Mouse (Mus musculus) kidney, embryonic 15.5 days (tissue): ENCODE measurements at regions not wholly inside any gene's neighbourhood (a gene's known extent, or its start where the extent isn't known, plus 50 kb on each side); places are given as distances from the start of the nearest gene placed in this dataset.

ENCODE experiments used
- ATAC-seq: fragments of 200-750 bp; cut with Nextera tagmentation; replicated peaks from 2 replicates; pipeline ENCODE4 v1.8.0; 2017; ENCODE audit warnings: moderate TSS enrichment; ENCODE audit not compliant: low FRiP score
- H3K27ac ChIP-seq: fragments of 300-500 bp; sonication (generic); 2 replicates; pipeline ENCODE4 v1.5.1; 2015; ENCODE audit warnings: mild to moderate bottlenecking, inconsistent platforms
- H3K27me3 ChIP-seq: fragments of 300-500 bp; sonication (generic); 2 replicates; pipeline ENCODE4 v1.6.1; 2015; ENCODE audit warnings: inconsistent platforms
- H3K36me3 ChIP-seq: fragments of 300-500 bp; sonication (generic); 2 replicates; pipeline ENCODE4 v1.6.1; 2015; ENCODE audit warnings: inconsistent platforms
- H3K4me1 ChIP-seq: fragments of 300-500 bp; sonication (generic); 2 replicates; pipeline ENCODE4 v1.6.1; 2015; ENCODE audit warnings: inconsistent platforms
- H3K4me2 ChIP-seq: fragments of 300-500 bp; sonication (generic); 2 replicates; pipeline ENCODE4 v1.6.1; 2015; ENCODE audit warnings: moderate library complexity, mild to moderate bottlenecking, inconsistent platforms
- H3K4me3 ChIP-seq: fragments of 300-500 bp; sonication (generic); replicated peaks from 2 replicates; pipeline ENCODE4 v1.5.1; 2015; ENCODE audit warnings: mild to moderate bottlenecking, inconsistent platforms
- H3K9ac ChIP-seq: fragments of 300-500 bp; sonication (generic); 2 replicates; pipeline ENCODE4 v1.6.1; 2015; ENCODE audit warnings: mild to moderate bottlenecking, inconsistent platforms
- H3K9me3 ChIP-seq: fragments of 300-500 bp; sonication (generic); replicated peaks from 2 replicates; pipeline ENCODE4 v1.6.1; 2016; ENCODE audit warnings: inconsistent platforms
- WGBS: fragments of 180-500 bp; shearing (Covaris S2); methylation state at CpG from one replicate; pipeline ENCODE4 v1.1.7; 2015; ENCODE audit warnings: mixed read lengths; 5-methylcytosine and 5-hydroxymethylcytosine counted together

DNA sequence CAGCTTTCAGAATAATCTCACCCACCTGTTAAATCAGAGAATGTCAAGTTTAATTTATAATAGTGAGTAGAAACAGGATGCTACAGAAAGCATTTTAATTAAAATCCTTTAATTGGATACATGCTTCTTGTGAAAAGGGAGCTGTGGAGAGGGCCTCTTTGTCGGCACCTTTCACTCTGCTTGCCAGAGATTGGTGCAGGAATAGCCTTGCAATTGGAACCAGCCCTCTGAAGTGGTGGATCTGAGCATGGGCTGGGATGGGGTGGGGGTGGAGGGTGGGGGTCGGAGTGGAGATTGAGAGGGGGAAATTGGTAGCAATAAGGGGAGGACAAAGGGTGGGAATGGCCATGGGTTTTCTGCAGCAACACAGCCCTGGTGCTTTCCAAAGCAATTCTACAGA lies 207.2 kb downstream of the Tbx15 start:
- Histone ChIP-seq H3K4me2 (no peak overlapping the region), H3K9ac (no peak overlapping the region), H3K4me1 (no peaks in the 10 kb centered on the region), H3K27ac (no peak overlapping the region), H3K9me3 (no peaks in the 10 kb centered on the region), H3K36me3 (no peaks in the 10 kb centered on the region), H3K4me3 (no peak overlapping the region), H3K27me3 (no peaks in the 10 kb centered on the region)
- ATAC-seq: no peak
- WGBS: 14% methylated on average over 2 of the region's 2 CpGs

DNA sequence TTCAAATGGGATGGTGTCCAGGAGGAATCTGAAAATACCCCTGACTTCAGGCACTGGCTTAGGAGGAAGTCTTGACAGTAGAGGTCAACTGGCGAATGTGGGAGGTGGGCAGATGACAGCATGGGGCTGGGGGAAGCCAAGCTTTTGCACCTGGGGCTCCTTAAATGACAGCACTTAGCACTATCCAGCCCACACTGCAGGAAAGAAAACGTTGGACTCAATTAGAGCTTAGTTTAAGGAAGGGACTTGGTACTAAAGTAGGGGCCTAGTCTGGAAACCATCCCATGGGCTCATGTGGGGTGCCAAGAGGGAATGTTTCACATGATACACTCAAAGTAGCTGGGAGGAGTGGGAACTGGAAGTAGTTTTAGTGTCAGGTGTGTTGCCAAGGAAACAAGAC lies 207.6 kb downstream of the Tbx15 start:
- Histone ChIP-seq H3K9me3 (no peaks in the 10 kb centered on the region), H3K4me2 (no peak overlapping the region), H3K4me3 (no peak overlapping the region), H3K27me3 (no peaks in the 10 kb centered on the region), H3K36me3 (no peaks in the 10 kb centered on the region), H3K9ac (no peak overlapping the region), H3K4me1 (no peaks in the 10 kb centered on the region), H3K27ac (no peak overlapping the region)
- ATAC-seq: no peak
- 26% methylated on average over 2 of the region's 2 CpGs for WGBS

GRCm38 (mm10) chr3:99459036-99459863 lies 219.1 kb downstream of the Tbx15 start:
- no peaks in the 10 kb centered on the region for H3K36me3 ChIP-seq
- no peak for ATAC-seq
- H3K9ac ChIP-seq: no peak overlapping the region
- H3K27me3 ChIP-seq: no peaks in the 10 kb centered on the region
- H3K4me3 ChIP-seq: no peak overlapping the region
- no peaks in the 10 kb centered on the region for H3K4me1 ChIP-seq
- H3K9me3 ChIP-seq: no peaks in the 10 kb centered on the region
- no peak overlapping the region for H3K4me2 ChIP-seq
- 67% methylated on average over 12 of the region's 12 CpGs for WGBS
- no peak overlapping the region for H3K27ac ChIP-seq

DNA sequence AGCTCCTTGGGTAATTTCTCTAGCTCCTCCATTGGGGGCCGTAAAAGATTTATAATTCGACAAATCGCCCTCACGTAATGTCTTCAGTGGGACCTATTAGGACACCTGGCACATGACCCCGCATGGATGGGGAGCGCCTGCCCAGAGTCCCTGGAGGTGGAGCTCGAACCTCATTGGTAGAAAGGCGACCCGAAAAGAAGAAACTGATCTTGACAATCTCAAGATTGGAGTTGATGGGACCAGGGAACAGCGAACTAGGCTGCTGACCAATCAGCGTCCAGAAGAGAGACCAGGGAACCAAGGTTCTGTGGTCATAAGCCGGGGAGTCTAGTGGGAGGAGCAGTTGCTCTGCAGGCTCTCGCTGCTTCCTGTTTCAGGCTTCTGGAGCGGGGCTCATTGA lies 259.8 kb downstream of the Tbx15 start:
- Histone ChIP-seq H3K27ac (no peak overlapping the region), H3K9me3 (no peaks in the 10 kb centered on the region), H3K9ac (no peak overlapping the region), H3K27me3 (no peaks in the 10 kb centered on the region), H3K4me3 (no peak overlapping the region), H3K4me2 (no peak overlapping the region), H3K4me1 (no peaks in the 10 kb centered on the region), H3K36me3 (no peaks in the 10 kb centered on the region)
- 0 out of 2 replicates have a peak, but pooled peaks have one; percentile 25 for ATAC-seq
- WGBS: 87% methylated on average over 14 of the region's 14 CpGs

DNA sequence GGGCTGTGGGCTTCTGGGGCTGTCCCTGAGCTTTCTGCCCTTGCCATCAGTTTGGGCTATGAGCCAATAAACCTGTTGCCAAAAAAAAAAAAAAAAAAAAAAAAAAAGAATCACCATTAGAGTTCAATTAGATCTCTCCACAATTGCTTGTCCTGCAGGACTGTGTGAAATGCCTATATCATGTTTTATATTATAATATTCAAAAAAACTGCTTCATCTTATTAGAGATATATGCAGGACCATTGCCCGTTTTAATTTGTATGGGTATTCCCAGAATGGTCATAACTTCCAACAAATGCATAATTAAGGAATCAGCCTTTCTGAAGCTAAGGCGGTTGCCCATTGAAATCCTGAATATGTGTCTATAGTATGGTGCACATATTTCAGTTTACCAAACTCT lies 264.6 kb downstream of the Tbx15 start:
- WGBS: 85% methylated on average over 2 of the region's 2 CpGs
- no peaks in the 10 kb centered on the region for H3K36me3 ChIP-seq
- no peak overlapping the region for H3K4me3 ChIP-seq
- H3K27me3 ChIP-seq: no peaks in the 10 kb centered on the region
- H3K9ac ChIP-seq: no peak overlapping the region
- no peaks in the 10 kb centered on the region for H3K4me1 ChIP-seq
- no peaks in the 10 kb centered on the region for H3K9me3 ChIP-seq
- no peak overlapping the region for H3K27ac ChIP-seq
- no peak for ATAC-seq
- H3K4me2 ChIP-seq: no peak overlapping the region

- no peak for ATAC-seq
- Histone ChIP-seq H3K4me3 (no peak overlapping the region), H3K36me3 (no peaks in the 10 kb centered on the region), H3K4me2 (no peak overlapping the region), H3K27ac (no peak overlapping the region), H3K27me3 (no peaks in the 10 kb centered on the region), H3K9me3 (no peaks in the 10 kb centered on the region), H3K9ac (no peak overlapping the region), H3K4me1 (no peaks in the 10 kb centered on the region)
- 60% methylated on average over 1 of the region's 1 CpGs for WGBS
These were observed 272.1 kb downstream of the Tbx15 start for GRCm38 (mm10) chr3:99512250-99512649.

DNA sequence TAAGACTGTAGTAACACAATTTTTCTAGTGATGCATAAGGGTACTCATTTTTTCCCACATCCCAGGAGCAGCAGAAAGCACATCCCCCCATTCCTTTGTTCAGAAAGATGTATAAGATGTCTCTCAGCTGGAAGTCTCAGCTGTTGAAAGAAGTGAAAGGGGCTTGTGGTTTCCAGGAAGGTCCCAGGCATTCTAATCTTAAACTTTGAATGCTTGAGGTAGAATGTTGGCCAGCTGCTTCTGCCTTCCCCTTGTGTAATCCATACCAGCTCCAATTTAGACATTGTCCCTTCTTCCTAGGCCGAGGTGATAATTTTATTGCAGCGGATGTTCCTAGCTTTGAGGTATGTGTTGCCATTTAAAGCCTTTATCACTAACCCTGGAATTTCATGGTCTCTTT lies 272.8 kb downstream of the Tbx15 start:
- no peaks in the 10 kb centered on the region for H3K4me1 ChIP-seq
- H3K4me2 ChIP-seq: no peak overlapping the region
- no peaks in the 10 kb centered on the region for H3K36me3 ChIP-seq
- no peak overlapping the region for H3K9ac ChIP-seq
- no peak for ATAC-seq
- no peaks in the 10 kb centered on the region for H3K27me3 ChIP-seq
- no peaks in the 10 kb centered on the region for H3K9me3 ChIP-seq
- 86% methylated on average over 2 of the region's 2 CpGs for WGBS
- no peak overlapping the region for H3K4me3 ChIP-seq
- no peak overlapping the region for H3K27ac ChIP-seq

DNA sequence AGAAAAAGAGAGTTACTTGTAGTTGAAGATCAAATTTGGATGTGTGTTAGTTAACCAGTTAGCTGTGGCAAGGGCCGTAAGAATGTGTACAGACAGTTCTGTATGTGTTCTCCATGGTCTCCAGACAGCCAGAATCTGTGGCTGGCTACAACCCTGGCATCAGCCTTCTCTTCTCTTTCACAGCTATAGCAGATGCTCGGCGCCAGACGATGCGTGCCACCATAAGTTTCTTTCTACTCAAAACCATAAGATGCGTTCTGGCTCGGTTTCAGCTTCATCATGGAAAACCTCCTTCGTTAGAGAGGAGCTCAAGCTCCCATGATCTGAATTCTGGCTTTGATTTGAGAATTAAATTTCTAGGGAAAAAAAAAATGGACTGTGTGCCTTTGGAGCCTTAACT lies 275.6 kb downstream of the Tbx15 start:
- WGBS: 90% methylated on average over 8 of the region's 8 CpGs

DNA sequence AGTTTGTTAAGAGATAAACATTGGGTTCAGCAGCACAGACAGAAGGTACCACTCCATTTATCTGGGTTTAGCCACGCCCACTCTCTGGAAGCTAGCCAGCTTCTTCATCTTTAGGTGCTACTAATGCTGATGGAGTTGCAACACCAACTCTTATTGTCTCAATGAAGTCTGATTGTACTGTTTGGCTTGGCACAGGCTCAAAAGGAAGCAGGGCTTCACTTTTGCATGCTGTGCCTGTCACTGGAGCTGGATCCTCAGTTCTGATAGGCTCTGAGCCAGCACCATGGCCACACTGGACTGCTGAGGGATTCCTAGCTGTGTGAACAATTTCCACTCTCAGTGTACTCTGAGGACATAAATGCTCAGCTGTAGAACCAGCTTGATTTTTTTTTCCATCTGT lies 320.7 kb downstream of the Tbx15 start:
- no peaks in the 10 kb centered on the region for H3K9me3 ChIP-seq
- H3K4me1 ChIP-seq: no peaks in the 10 kb centered on the region
- H3K9ac ChIP-seq: no peak overlapping the region
- H3K36me3 ChIP-seq: no peaks in the 10 kb centered on the region
- no peak for ATAC-seq
- no peak overlapping the region for H3K4me3 ChIP-seq
- no peak overlapping the region for H3K4me2 ChIP-seq
- no peaks in the 10 kb centered on the region for H3K27me3 ChIP-seq
- 81% methylated on average over 1 of the region's 1 CpGs for WGBS
- no peak overlapping the region for H3K27ac ChIP-seq

More for the DNA sequence above, 275.6 kb downstream of the Tbx15 start:
- Histone ChIP-seq H3K4me3 (no peak overlapping the region), H3K36me3 (no peaks in the 10 kb centered on the region), H3K4me1 (no peaks in the 10 kb centered on the region), H3K27ac (no peak overlapping the region), H3K9me3 (no peaks in the 10 kb centered on the region), H3K9ac (no peak overlapping the region), H3K27me3 (no peaks in the 10 kb centered on the region), H3K4me2 (no peak overlapping the region)
- ATAC-seq: no peak

DNA sequence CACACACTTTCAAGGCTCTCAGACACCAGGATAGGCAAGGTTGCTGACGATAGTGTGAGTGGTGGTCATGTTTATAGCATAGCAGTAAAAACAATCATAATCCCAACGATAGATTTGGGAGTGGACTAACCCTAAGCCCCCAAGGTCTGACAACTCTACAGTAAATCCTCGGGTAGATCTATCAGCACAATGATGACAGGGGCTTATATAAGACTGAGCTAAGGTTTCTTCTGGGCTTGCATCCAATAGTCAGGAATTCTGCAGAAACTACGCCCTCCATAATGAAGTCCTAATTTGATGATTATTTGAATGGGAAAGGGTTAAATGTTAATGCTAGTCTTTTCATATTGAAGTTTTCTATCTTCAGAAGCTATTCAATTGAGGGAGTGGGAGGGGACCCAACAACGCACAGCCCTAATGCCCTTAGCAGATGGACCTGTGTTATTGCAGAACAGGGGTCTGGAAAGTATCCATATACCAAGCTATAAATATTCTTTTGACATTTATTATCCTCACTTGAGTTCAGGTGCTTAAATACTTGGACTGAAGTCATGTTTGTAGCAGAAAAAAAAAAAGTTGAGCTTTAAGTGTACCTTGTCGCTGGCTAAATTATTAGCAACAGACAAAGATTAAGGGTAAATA lies 311.8 kb upstream of the Spag17 start:
- H3K4me3 ChIP-seq: no peak overlapping the region
- H3K4me2 ChIP-seq: no peak overlapping the region
- no peak overlapping the region for H3K9ac ChIP-seq
- no peaks in the 10 kb centered on the region for H3K27me3 ChIP-seq
- 32% methylated on average over 6 of the region's 6 CpGs for WGBS
- no peaks in the 10 kb centered on the region for H3K4me1 ChIP-seq
- H3K9me3 ChIP-seq: no peaks in the 10 kb centered on the region
- H3K36me3 ChIP-seq: no peaks in the 10 kb centered on the region
- no peak overlapping the region for H3K27ac ChIP-seq
- ATAC-seq: peak; percentile 62; the same call in 1 of the 2 replicates

- 43% methylated on average over 3 of the region's 3 CpGs for WGBS
- no peak for ATAC-seq
These were observed 311.2 kb upstream of the Spag17 start for GRCm38 (mm10) chr3:99573977-99574373.

DNA sequence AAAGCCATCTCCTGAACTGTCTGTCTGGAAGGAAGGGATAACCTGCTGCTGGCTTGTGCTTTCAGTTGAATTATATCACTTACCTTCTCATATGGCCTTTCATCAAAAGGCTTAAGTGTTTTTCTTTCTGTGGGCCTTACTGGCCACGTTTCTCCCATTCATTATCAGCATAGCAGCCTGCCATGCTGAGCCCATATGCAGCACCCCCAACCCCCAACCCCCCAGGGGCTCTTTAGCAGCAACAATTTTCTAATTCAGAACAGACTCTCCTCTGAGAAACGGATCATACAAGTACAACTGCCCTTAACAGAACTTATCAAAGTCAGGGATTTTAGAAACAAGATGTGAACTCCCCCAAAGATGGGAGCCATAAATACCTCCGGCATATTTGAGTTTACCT lies 282.5 kb upstream of the Spag17 start:
- H3K4me1 ChIP-seq: no peaks in the 10 kb centered on the region
- ATAC-seq: no peak
- H3K9me3 ChIP-seq: no peaks in the 10 kb centered on the region
- no peak overlapping the region for H3K27ac ChIP-seq
- 34% methylated on average over 3 of the region's 3 CpGs for WGBS
- H3K36me3 ChIP-seq: no peaks in the 10 kb centered on the region
- H3K4me2 ChIP-seq: no peak overlapping the region
- H3K4me3 ChIP-seq: no peak overlapping the region
- no peaks in the 10 kb centered on the region for H3K27me3 ChIP-seq
- no peak overlapping the region for H3K9ac ChIP-seq

More at GRCm38 (mm10) chr3:99573977-99574373, 311.2 kb upstream of the Spag17 start:
- Histone ChIP-seq H3K27me3 (no peaks in the 10 kb centered on the region), H3K36me3 (no peaks in the 10 kb centered on the region), H3K27ac (no peak overlapping the region), H3K4me1 (no peaks in the 10 kb centered on the region), H3K4me3 (no peak overlapping the region), H3K9me3 (no peaks in the 10 kb centered on the region), H3K9ac (no peak overlapping the region), H3K4me2 (no peak overlapping the region)
